Mouse (Mus musculus): ENCODE data around the gene Inhbb. TPM values are rescaled to one million over a fixed set of nuclear protein-coding genes. Genes with fewer than 3 reads are reported as not detected.
A peak's percentile ranks its signal among the peaks of the same experiment; 100 is the strongest.

Inhbb gene
- 1.7 and 2.0 TPM in 2 replicates for total RNA-seq (2021)
- long read RNA-seq, full-length matches to known transcripts: 3 of 3 reads
- long read RNA-seq, partial matches to known transcripts: 0 of 3 reads
- long read RNA-seq, other reads (novel, unspliced or antisense): 0 of 3 reads

DNA sequence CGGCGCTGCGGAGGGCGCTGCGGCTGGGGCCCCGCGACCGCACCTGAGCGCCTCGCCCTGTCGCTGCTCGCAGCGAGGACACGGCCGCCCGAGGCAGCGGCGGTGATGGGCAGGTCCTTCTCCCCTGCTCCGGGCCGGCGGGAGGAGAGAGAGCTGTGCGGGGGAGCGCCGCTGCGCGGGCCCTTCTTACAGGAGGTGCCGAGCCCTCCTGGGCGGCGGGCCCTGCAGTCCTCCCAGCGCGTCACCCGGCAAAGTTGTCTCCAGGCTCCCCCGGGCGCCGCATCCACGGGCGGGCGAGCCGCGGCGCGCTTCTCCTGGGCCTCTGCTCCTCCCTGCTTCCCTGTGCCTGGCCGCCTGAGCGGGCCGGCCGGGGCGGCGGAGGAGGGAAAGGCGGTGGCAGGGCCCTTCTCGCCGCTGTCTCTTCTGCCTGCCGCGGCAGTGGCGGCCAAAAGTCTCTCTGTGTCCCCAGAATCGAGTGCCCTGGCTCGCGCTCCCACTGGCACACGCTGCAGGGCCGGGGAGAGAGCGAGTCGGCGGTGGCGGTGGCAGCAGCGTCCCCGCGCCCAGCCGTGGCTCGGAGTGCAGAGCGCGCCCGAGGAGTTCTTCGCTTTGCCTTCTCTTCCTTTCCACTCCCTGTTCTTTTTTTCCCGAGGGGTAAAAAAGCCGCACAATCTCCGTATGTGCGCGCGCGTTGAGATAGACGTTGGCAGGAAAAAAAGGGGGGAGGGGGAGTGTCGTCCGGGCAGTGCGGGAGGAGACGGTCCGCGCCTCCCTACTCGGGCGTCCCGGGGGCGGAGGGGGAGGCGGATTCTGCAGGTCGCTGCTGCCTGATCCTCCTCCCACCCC, at the start of gene Inhbb:
Gene Inhbb (minus strand): TSS at position 673 of the 846 bp plus-strand sequence.
- peak; percentile 61 for DNase-seq

DNA sequence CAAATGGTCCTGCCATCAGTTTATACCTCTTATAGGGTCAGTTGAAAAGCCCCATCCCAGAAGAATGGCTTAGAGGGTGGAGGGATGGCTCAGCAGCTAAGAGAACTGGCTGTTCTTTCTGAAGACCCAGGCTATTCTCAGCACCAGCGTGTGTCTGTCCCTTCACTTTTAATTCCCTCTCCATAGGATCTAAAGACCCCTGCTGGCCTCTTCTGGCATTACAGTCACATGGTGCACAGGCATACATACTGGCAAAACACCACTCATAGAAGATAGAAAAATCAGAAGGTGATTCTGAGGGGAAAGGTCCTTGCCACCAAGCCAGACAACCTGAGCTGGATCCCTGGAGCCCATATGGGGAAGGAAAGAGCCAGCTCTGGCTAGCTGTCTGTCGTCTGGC, 41.3 kb upstream of the Inhbb start:
- peak; percentile 58 for DNase-seq

DNA sequence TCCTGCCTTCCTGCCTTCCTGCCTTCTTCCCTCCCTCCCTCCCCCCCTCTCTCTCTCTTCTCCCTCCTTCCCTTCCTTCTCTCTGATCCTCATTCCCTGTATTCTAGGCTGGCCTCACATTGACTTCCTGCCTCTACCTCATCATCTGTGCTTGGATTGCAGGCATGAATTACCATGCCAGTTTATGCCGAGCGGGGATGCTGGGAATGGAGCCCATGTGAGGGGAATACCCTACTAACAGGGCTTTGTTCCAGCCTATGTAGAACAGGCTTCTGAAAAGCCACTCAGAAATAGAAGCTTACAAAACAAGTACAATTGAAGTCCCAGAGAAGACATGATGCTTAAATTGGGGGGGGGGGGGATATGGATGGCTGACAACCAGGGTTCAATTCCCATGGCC, 38.0 kb upstream of the Inhbb start:
- DNase-seq: no peak

DNA sequence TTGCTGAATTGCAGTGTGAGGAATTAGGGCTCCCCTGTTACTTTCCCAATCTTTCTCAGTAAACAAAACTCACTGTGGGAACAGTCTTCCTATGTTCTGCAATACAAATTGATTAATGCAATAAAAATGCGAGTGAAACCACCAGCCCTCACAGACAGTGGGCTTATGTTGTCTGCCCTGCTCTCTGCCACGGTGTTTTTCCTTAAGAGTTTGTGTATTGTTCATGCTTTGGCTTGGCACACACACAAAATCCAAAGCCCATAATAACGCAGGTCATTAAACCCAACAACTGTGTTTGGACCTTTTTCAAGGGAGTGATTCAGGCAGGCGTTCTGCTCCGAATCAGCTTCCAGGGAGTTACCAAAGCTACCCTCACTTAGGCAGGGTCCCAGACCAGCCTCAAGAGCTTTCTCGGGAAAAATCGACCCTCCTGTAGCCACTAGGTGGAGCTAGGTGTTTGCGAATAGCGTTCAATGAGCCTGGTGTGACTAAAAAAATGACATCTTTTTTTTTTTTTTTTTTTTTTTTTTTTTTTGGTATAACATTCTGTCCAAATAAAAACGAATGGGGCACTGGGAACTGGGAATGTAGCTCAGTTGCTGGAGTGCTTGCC, 36.1 kb upstream of the Inhbb start:
- peak; percentile 56 for DNase-seq

DNA sequence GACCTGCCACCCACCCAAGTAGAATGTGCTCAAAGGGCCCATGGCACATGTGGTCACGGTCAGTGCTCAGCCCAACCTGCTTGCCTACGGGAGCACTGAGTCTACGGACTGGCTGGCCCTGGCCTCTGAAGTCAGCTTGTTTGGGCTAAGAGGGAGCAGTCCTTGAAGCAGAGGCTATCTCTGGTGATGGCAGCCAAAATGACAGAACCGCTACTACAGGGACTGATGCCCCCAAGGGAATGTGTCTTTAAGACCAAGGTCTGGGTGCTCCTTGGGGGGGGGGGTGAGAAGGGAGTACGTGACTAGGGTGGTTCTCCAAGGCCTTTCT, 35.4 kb upstream of the Inhbb start:
- DNase-seq: no peak

DNA sequence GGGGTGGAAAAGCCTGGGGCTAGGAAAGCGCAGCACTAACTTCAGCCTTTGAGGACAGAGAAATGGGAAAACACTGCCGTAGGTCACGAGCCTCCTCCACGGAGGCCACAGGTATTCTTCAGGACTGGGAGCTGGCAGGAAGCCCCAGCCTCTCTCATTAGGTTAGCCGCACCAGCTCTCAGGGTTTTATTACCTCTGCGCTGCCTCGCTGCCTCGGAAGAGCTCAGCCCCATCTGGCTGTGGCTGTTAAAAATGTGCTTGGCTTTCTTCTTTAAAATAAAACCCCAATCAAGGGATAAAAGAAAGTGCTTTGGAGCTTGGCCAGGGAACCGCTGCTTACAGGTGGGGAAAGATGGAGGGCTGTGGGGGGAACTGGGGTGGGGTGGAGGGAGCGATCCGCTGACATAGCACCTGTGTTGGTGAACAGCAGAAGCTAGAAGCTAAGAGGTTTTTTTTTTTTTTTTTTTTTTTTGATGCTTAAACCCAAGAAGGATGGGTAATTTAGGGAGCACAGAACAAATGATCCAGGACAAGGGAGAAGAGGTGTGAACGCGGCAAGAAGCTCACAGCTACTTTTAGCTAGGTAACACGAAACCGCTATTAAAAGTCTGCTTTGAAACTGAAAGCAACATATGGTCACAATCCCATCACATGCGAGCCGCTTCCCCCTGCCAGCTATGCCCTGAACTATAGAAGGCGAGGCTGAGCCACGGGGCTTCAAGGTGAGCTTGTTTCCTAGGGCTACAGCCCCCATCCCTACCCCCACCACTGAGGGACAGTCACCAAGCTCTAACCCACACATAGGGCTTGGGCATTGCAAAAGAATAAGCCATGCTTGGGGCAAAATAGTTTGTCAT, 34.9 kb upstream of the Inhbb start:
- no peak for DNase-seq

DNA sequence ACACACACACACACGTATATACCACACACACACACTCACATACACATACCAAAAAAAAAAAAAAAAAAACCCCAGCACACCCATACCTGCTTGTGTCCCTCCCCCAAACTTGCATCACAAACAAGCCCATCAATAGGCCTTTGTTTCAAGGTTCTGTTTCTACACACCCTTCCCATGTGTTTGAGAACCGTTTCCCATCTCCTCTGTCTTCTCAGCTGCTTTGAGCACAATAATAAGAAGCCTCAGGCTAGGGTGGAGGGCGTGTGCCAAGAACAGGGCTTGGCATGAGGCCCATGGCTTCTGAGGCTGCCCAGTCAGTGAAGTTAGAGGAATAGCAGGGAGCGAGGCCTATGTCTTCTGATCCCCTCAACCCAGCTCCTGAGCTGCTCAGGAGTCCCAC, 31.7 kb upstream of the Inhbb start:
- DNase-seq: peak; percentile 56

DNA sequence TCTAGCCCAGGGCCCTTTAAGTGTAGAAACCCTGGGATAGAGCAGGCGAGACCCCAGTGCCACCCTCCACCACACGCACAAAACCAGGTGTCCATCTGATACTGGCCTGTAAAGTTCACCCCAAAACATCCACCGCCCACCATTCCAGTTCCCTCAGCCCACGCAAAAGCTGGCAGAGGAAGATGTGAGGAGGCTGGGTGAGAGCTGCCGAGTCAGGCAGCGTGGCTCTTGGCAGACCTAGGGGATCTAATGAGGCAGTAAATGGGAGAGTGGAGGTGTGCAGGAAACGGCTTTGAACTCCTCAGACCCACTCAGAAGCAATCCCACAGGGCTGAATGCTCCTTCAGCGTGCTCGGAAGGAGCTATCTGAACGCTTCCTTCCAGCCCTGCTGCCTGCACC, 29.4 kb upstream of the Inhbb start:
- DNase-seq: no peak

DNA sequence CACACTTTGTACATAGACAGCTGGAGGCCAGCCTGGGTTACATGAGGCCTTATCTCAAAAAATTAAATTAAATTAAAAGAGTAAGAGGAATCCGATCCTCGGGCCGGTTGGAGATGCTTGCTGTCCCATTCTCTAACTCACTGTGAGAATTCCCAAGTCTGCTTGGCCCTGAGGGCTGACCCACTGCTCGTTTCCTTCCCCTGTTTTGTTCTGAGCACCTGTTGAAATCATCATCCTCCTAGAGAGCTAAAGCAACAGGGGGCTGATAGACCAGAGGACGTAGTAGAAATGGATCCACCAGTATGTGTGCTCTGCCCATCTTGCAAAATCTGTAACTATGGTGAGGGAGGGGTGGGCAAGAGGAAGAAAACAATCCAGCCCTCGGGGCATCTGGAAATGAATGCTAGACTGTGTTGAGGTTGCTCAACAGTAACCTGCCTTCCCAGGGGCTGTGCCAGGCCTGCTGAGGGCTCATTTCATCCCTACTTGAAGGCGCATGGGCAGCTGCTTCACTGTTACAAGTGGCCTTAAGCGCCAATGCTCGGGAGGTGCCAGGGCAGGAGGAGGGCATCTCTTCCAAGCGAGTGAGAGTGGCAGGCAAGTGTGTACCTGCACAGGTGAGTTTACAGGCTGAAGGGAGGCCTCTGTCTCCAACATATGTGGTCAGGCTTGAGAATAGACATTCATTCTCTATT, 28.8 kb upstream of the Inhbb start:
- DNase-seq: no peak

DNA sequence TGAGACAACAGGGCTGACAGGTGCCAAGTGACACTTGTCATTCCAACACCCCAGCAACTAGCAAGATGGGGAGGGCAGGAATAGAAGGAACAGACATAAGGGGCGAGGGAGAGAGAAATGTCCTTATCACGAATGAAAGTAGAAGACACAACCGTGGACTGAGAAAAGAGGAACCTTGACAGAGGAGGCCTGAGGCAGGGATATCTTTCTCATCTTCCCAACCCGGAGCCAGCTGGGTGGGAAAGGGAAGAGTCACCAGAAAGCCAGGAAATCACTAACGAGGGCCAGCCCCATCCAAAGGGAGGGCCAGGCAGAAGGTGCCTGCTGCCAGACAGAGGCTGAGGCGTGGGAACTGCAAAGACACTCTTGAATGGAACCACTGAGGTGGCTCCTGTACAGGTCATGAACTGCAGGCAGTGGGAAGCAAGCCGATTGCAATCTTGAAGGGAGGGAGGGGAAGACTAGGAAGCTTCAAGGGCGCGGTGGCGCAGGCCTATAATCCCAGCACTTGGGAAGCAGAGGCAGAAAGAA, 24.8 kb upstream of the Inhbb start:
- no peak for DNase-seq

DNA sequence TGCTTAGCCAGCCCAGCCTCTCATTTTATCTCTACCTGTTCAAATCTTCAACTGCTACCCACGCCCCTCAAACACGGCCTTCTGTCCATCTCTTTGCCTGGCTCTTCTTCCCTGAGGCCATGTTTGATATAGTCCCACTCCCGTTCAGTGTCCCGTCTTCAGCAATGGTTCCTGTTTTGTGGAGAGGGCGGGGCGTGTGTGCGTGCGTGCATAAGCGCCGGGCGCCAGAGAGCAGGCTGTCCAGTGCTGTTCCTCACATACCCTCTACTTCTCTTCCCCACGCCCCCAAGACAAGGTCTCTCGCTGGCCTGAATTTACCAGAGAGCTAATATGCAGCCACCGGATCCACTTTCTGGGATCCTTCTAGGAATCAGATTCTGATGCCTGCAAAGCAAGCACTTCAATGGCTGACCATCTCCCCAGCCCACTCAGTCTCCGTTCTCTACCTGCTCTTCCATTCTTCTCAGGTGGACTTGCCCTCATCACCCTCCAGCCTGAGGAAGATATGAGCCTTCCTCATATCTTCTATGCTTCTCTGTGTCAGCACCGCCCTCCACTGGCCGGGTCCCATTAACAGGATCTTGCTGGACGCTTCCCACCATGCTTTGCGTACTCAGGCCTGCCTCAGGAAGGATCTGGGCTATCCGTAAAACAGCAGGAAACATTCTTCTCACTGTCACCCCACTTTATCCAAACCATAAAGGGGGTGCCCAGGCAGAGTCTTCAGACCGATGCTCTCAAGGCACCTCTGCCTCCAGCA, 21.7 kb upstream of the Inhbb start:
- DNase-seq: no peak

DNA sequence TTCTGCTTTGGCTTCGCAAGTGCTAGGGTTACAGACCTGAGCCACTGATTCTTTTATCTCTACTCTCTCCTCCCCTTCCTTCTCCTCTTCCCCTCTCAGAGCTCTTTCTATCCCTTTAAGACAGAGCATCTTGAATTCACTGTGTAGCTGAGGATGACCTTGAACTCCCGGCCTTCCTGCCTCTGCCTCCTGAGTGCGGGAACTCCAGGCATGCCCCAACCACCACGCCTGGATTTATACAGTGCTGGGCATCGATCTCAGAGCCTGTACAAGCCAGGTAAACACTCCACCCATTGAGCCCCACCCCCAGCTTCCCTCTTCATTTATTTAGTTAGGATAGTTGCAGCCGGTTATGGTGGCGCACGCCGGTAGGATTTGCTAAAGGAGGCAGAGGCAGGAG, 20.9 kb upstream of the Inhbb start:
- no peak for DNase-seq

DNA sequence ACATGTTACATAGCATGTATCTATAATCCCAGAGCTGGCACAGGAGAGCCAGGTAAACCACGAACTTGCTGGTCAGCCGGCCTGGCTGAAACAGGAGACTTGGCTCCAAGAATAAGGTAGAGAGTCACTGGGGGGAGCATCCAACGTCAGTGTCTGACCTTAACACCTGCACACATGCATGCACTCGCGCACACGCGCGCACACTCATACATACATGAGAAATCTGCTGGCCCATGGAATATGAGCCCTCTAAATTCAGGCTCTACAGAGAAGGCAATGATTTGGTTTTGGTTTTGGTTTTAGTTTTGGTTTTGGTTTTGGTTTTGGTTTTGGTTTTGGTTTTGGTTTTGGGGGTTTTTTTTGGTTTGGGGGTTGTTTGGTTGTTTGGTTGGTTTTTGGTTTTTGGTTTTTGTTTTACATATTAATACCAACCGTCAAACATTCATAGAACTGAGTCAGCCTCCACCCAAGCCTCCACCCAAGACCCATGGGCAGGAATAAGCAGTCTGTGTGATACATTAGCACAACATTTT, 16.1 kb upstream of the Inhbb start:
- DNase-seq: no peak

DNA sequence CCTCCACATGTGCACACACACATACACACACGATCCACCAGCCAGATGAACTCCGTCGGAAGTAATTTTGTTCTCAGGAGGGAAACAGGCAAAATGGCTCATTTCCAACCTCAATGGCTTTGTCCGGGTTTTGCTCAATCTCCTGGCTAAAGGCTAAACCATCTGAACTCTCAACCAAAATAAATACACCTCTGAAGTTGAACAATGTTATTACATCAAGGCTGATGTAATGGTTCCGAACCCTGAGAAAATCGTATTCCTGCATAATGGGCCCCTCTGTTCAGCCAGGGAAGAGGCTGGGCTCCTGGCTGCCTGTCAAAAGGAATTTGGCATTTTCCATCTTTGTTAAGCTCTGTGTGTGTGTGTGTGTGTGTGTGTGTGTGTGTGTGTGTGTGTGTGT, 15.4 kb upstream of the Inhbb start:
- DNase-seq: no peak

DNA sequence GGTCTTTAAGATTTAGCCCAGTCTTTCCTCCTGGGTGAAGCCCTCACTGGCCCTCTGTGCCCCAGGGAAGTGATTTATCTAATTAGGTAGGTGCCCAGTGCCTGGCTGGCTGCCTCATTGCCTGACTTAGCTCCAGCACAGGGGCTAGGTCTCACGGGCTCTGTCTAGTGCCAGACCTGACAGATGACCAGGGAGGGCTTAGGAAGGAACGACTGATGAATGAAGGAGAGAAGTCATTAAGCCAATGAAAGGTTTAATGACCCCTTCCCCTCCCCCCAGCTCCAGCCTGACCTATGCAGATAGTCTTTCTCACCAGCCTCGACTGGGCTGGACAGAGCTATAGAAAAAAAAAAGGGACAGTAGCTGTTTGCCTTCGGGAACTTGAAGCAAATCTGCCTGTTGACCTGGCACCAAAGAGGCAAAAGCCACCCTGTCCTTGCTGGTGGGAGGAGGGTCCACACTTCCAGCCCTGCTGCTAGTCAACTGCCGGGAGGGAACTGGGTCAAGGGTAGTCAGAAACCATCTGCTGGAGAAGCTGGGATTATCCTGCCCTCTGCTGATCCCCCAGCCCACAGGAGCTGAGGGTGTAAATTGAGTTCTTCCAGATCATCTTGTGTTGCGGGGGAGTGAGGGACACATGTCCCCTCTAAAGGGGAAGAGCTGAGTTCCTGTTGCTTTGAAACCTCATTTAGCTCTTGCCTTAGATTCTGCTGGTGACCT, 2.3 kb upstream of the Inhbb start:
- no peak for DNase-seq

DNA sequence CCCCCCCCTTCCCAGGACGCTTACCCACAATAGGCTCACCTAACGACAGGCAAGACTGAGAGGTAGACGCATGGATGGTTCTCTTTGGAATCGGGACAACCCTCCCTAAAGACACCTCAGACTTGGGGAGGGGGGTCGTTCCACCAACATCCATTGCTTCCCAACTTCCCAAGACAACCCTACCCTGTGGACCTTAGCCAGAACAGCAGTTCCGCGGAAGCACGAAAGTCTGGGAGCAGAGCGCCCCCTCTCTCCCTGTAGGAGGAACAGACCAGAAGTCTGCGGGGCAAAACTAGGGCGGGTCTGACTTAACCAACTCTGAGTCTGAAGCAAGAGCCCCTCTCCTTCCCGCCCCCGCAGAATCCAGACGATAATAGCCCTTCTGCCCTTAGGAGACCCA, 1.5 kb upstream of the Inhbb start:
- DNase-seq: peak; percentile 66

DNA sequence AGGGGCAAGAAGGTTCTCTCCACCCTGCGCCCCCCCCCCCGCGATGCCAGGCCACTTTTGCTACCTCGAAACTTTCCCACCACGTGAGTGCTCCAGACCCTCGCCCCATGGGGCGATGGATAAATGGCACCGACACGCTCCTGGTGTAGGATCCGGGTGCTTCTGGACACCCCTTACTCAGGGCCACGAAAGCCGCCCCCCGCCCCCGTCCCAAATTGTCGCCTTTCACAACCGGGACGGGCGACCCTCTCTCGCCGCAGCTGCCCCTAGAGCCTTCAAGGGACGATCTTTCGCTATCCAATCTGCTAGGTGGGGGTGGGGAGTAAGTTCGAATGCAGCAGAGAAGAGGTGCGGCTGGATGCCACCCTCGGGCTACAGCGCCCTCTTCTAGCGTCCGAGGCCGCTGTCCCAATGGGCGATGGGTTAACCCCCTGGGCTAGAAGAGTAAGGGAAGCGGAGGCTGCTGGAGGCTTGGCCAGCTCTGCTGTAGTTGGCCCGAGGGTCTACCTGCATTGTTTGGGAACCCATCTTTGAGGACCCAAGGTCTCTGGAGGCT, 490 bp upstream of the Inhbb start:
- DNase-seq: no peak

DNA sequence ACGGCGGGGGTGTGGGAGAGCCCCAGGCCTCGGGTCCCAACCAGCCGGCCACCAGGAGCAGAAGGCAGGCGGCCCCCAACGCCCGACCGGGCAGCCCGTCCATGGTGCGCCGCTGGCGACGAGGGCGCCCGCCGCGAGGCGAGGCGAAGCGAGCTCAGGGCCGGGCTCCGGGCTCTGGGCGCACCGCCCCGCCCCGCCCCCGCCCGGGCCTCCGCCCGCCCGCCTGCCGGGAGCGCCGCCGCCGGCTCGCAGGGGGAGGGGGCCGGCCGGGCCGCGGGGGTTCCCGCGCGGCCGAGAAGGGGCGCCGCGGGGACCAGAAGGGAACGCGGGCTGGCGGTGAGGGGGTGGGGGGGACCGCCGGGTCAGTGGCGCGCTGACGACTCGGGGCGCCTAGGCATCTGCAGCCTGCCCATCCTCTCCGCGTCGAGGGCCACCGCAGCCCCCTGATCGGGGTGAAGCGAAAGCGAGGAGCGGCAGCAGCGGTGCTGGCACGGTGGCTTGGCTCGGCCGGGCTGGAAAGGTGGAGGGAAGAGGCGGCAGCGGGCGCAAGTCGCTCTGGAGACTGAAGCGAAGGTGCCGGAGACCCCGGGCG, 968 bp downstream of the Inhbb start:
- DNase-seq: peak; percentile 51

DNA sequence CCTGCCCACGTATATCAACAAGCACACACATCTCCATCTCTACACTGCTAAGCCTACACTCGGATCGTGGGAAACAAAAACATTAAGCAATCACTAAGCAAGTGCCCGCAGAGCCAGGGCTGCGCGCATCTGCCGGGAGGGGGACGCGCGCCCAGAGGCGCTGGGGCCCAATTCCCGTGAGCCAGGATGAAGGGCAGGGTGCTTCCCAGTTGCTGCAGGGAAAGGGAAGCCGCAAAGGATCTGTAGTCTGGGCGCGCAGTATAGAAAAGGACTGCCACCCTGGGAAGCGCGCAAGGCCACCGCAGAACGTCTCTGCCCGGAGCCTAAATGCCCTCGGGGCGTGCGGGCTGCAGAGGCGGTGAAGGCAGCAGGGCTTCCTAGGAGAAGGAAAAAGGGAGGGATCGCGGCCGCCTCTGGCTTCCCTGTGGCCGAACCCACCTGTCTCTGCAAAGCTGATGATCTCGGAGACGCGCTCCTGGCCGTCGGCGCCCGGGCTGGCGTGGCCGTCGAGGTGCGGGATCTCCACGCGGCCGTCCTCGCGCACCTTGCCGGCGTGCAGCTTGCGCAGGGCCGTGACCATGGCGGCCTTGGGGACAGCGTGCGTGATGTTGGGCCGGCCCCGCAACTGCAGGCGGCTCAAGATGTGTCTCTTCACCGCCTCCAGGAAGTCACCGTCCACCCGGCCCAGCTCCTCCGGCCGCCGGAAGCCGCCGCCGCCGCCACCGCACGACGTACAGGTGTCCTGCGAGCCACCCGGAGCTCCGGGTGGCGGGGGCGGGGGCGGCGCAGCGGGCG, 1.7 kb downstream of the Inhbb start:
- no peak for DNase-seq

All from adrenal gland, postnatal 25 days (tissue).